Mouse (Mus musculus) embryonic fibroblast, embryonic 13.5 days (primary cell): ENCODE measurements at regions not wholly inside any gene's neighbourhood (a gene's known extent, or its start where the extent isn't known, plus 50 kb on each side); places are given as distances from the start of the nearest gene placed in this dataset.

Experiments used
- CTCF ChIP-seq: IDR thresholded peaks from 2 replicates; pipeline ENCODE4 v1.5.1; 2011; ENCODE audit warnings: mild to moderate bottlenecking, control low read depth, low read length, moderate library complexity, borderline replicate concordance; ENCODE audit not compliant: insufficient read depth
- POLR2A ChIP-seq: IDR thresholded peaks from 2 replicates; pipeline ENCODE4 v1.6.1; 2011; ENCODE audit warnings: low read depth, mild to moderate bottlenecking, control low read depth, low read length, moderate library complexity

DNA sequence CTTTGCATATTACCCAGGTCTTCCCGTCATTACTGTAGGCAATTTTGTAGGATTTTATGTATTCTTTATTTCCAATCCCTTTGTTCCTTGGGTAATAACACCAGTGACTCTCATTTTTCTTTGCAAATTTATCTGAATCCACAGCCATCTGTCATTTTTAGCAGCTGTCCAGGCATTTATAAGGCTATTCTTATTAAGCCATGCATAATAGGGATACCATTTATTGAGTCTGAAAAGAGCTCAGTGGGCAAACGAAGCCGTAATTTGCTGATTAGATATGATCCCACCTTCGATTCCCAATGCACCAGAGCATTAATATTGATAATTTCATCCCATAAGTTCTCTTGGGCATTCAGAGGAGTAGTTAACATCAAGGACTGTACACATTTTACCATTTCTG is 243.3 kb upstream of the Tacstd2 start:
- TF ChIP-seq CTCF (no peak), POLR2A (no peak)
